Comparison of ENCODE assay signal across 28 mouse cellular contexts in the genomic region with DNA sequence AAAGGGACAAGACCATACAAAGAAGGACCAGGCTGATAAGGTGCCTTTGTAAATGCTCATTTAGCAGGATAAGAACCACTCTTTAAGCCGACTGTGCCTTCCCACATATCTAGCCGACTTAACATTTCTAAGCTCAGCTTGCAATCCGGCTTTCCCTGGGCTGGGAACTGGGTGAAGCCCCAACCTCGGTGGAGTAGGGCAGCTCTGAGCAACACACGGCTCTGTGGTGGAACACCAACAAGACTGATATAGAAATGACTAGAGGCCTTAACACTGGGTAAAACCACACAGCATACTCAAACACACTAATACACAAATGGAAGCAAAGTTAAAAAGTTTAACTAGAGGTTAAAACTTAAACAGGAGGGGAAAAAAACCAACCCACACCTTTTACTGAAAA. TPM values are rescaled to one million over a fixed set of nuclear protein-coding genes. Genes with fewer than 3 reads are reported as not detected.
DNase-seq lines count a peak whose midpoint lies in the region; ATAC-seq and TF ChIP-seq lines count a peak whose summit lies in the region.
"Had no signal": no experiment of that assay in that cellular context is flagged by ENCODE, and none has a peak within 500 bp of the region (broad histone marks: within the 10 kb centered on the region; RNA-seq: fewer than 3 reads in every experiment).

No protein-coding gene starts in this region.

- no peak for TF ChIP-seq CTCF in bone marrow macrophage, adult 2 months (IDR thresholded peaks at IDR 0.05; ENCODE audit: low read depth, low read length)

- peaks cover 1% of the 10 kb centered on the region; the same call in 1 of the 2 replicates for H3K36me3 ChIP-seq in heart, embryonic 13.5 days
- peaks cover 3% of the 10 kb centered on the region; the same call in 1 of the 2 replicates for H3K36me3 ChIP-seq in heart, embryonic 12.5 days
- peaks cover 1% of the 10 kb centered on the region; the same call in 1 of the 2 replicates for H3K36me3 ChIP-seq in limb, embryonic 13.5 days
- peaks cover 35% of the 10 kb centered on the region for H3K36me3 ChIP-seq in limb, embryonic 10.5 days
- peaks cover 6% of the 10 kb centered on the region; the same call in 1 of the 2 replicates for H3K36me3 ChIP-seq in liver, embryonic 13.5 days
- H3K36me3 ChIP-seq: embryonic facial prominence, embryonic 15.5 days; neural tube, embryonic 15.5 days; stomach, embryonic 15.5 days had no signal

- H3K4me1 ChIP-seq in heart, embryonic 13.5 days, result peaks cover 39% of the 10 kb centered on the region
- peaks cover 34% of the 10 kb centered on the region for H3K4me1 ChIP-seq in heart, embryonic 12.5 days (replicated peaks)
- H3K4me1 ChIP-seq in limb, embryonic 13.5 days, result peaks cover 58% of the 10 kb centered on the region
- peaks cover 18% of the 10 kb centered on the region for H3K4me1 ChIP-seq in limb, embryonic 10.5 days
- peaks cover 62% of the 10 kb centered on the region for H3K4me1 ChIP-seq in bone marrow macrophage, adult 2 months (ENCODE audit: control insufficient read depth, insufficient read depth, low read length)
- H3K4me1 ChIP-seq in liver, embryonic 13.5 days (replicated peaks), result peaks cover 48% of the 10 kb centered on the region

- no peak for ATAC-seq in heart, embryonic 13.5 days (ENCODE audit: extremely low read depth, insufficient number of reproducible peaks, low FRiP score, low TSS enrichment)
- ATAC-seq in heart, embryonic 12.5 days (ENCODE audit: insufficient number of reproducible peaks, low FRiP score), result no peak
- no peak for ATAC-seq in limb, embryonic 13.5 days (ENCODE audit: low FRiP score, low read depth)
- peak; percentile 52; the same call in 1 of the 2 replicates for ATAC-seq in liver, embryonic 13.5 days (ENCODE audit: low read depth)
- ATAC-seq: CD4-positive, CD25-positive, alpha-beta regulatory T cell, adult 4 months; forebrain, embryonic 13.5 days; hindbrain, embryonic 16.5 days had no signal

- peak overlapping the region; percentile 37; the same call in 1 of the 2 replicates for H3K9ac ChIP-seq in heart, embryonic 13.5 days
- no peak overlapping the region for H3K9ac ChIP-seq in heart, embryonic 12.5 days
- H3K9ac ChIP-seq in limb, embryonic 13.5 days, result no peak overlapping the region
- peak overlapping the region; percentile 9; the same call in 1 of the 2 replicates for H3K9ac ChIP-seq in liver, embryonic 13.5 days
- H3K9ac ChIP-seq: embryonic facial prominence, embryonic 15.5 days; forebrain, embryonic 13.5 days; liver, embryonic 14.5 days; lung, embryonic 14.5 days; neural tube, embryonic 15.5 days; stomach, embryonic 15.5 days had no signal

- no peaks in the 10 kb centered on the region for H3K27me3 ChIP-seq in heart, embryonic 13.5 days (replicated peaks)
- H3K27me3 ChIP-seq in heart, embryonic 12.5 days (replicated peaks), result no peaks in the 10 kb centered on the region
- H3K27me3 ChIP-seq in limb, embryonic 13.5 days, result no peaks in the 10 kb centered on the region
- H3K27me3 ChIP-seq in limb, embryonic 10.5 days (ENCODE audit: low read depth, poor library complexity, severe bottlenecking), result no peaks in the 10 kb centered on the region
- no peaks in the 10 kb centered on the region for H3K27me3 ChIP-seq in liver, embryonic 13.5 days
- H3K27me3 ChIP-seq: embryonic facial prominence, embryonic 15.5 days; forebrain, embryonic 13.5 days; neural tube, embryonic 15.5 days; stomach, embryonic 15.5 days had no signal

- no peak for TF ChIP-seq POLR2A in bone marrow macrophage, adult 2 months (IDR thresholded peaks at IDR 0.05; ENCODE audit: borderline replicate concordance, low read depth, low read length)

- DNase-seq in limb, embryonic 10.5 days (ENCODE audit: low spot score), result no peak
- no peak for DNase-seq in liver, embryonic 13.5 days
- no peak for DNase-seq in right cerebral cortex, postnatal 4 days
- DNase-seq in thymus, postnatal 25 days, result no peak
- DNase-seq: adrenal gland, postnatal 25 days; cerebellum, adult 2 months; cerebellum, postnatal 25 days; gastrocnemius, postnatal 14 days; kidney, adult 8-10 months; layer of hippocampus, adult 9-11 months; lung, embryonic 14.5 days; midbrain, embryonic 14.5 days; retina, postnatal 1 day; right cerebral cortex, postnatal 14 days; thymus, adult 2 months; thymus, postnatal 4 days had no signal

- no peak overlapping the region for H3K4me2 ChIP-seq in heart, embryonic 13.5 days
- no peak overlapping the region for H3K4me2 ChIP-seq in heart, embryonic 12.5 days
- 0 out of 2 replicates have a peak overlapping the region, but pooled peaks have one; percentile 11 for H3K4me2 ChIP-seq in limb, embryonic 13.5 days (replicated peaks)
- no peak overlapping the region for H3K4me2 ChIP-seq in liver, embryonic 13.5 days
- H3K4me2 ChIP-seq: embryonic facial prominence, embryonic 15.5 days; forebrain, embryonic 13.5 days; lung, embryonic 14.5 days; neural tube, embryonic 15.5 days; stomach, embryonic 15.5 days had no signal

- no peak overlapping the region for H3K4me3 ChIP-seq in heart, embryonic 13.5 days
- H3K4me3 ChIP-seq in heart, embryonic 12.5 days, result no peak overlapping the region
- no peak overlapping the region for H3K4me3 ChIP-seq in limb, embryonic 13.5 days
- H3K4me3 ChIP-seq in limb, embryonic 10.5 days, result no peak overlapping the region
- H3K4me3 ChIP-seq in bone marrow macrophage, adult 2 months (ENCODE audit: insufficient read depth, low read length), result no peak overlapping the region
- no peak overlapping the region for H3K4me3 ChIP-seq in liver, embryonic 13.5 days (replicated peaks)
- H3K4me3 ChIP-seq: embryonic facial prominence, embryonic 10.5 days; embryonic facial prominence, embryonic 15.5 days; forebrain, embryonic 13.5 days; neural tube, embryonic 15.5 days; stomach, embryonic 15.5 days had no signal

- no peak overlapping the region for H3K27ac ChIP-seq in heart, embryonic 13.5 days (replicated peaks)
- no peak overlapping the region for H3K27ac ChIP-seq in heart, embryonic 12.5 days (ENCODE audit: poor library complexity, severe bottlenecking)
- H3K27ac ChIP-seq in limb, embryonic 13.5 days, result no peak overlapping the region; the same call in 1 of the 2 replicates
- no peak overlapping the region for H3K27ac ChIP-seq in limb, embryonic 10.5 days
- H3K27ac ChIP-seq in bone marrow macrophage, adult 2 months (ENCODE audit: insufficient read depth, low read depth, low read length), result peak overlapping the region; percentile 94
- no peak overlapping the region for H3K27ac ChIP-seq in liver, embryonic 13.5 days
- H3K27ac ChIP-seq: embryonic facial prominence, embryonic 10.5 days; embryonic facial prominence, embryonic 15.5 days; forebrain, embryonic 13.5 days; liver, embryonic 14.5 days; neural tube, embryonic 15.5 days; stomach, embryonic 15.5 days had no signal

- H3K9me3 ChIP-seq in heart, embryonic 13.5 days, result no peaks in the 10 kb centered on the region
- no peaks in the 10 kb centered on the region for H3K9me3 ChIP-seq in heart, embryonic 12.5 days (replicated peaks)
- H3K9me3 ChIP-seq in limb, embryonic 13.5 days, result no peaks in the 10 kb centered on the region
- H3K9me3 ChIP-seq in limb, embryonic 10.5 days (replicated peaks), result no peaks in the 10 kb centered on the region
- H3K9me3 ChIP-seq in liver, embryonic 13.5 days (replicated peaks), result no peaks in the 10 kb centered on the region
- H3K9me3 ChIP-seq: embryonic facial prominence, embryonic 10.5 days; embryonic facial prominence, embryonic 15.5 days; forebrain, embryonic 13.5 days; neural tube, embryonic 15.5 days; stomach, embryonic 15.5 days had no signal

- WGBS in heart, embryonic 13.5 days, result 45% methylated on average over 5 of the region's 5 CpGs
- 45% methylated on average over 5 of the region's 5 CpGs for WGBS in heart, embryonic 12.5 days
- WGBS in limb, embryonic 13.5 days, result 77% methylated on average over 5 of the region's 5 CpGs
- WGBS in limb, embryonic 10.5 days, result 85% methylated on average over 5 of the region's 5 CpGs
- WGBS in liver, embryonic 13.5 days (ENCODE audit: insufficient replicate concordance), result 22% methylated on average over 5 of the region's 5 CpGs

RNA-seq across cellular contexts. Expression of a gene that starts 7.9 kb away (rescaled TPM):
- polyA plus RNA-seq in heart, embryonic 13.5 days (2015; fragmentation: Nextera tagmentation; extraction: Ambion mirVana), result 8.8 and 8.9 TPM in 2 replicates
- polyA plus RNA-seq in heart, embryonic 12.5 days (2016; fragmentation: Nextera tagmentation; extraction: Ambion mirVana), result 15.7 and 17.4 TPM in 2 replicates
- 17.7 and 18.6 TPM in 2 replicates for polyA plus RNA-seq in limb, embryonic 13.5 days (2015; fragmentation: Nextera tagmentation; extraction: Ambion mirVana)
- polyA plus RNA-seq in limb, embryonic 10.5 days (2016; fragmentation: Nextera tagmentation; extraction: Ambion mirVana), result 14.8 and 15.8 TPM in 2 replicates
- polyA plus RNA-seq in bone marrow macrophage, adult 2 months (2012; ENCODE audit: insufficient read depth, insufficient read length, missing spikeins), result 38.5 and 43.0 TPM in 2 replicates
- 3.3 and 3.7 TPM in 2 replicates for polyA plus RNA-seq in liver, embryonic 13.5 days (2015; fragmentation: Nextera tagmentation; extraction: Ambion mirVana)

Comparison
In these comparisons a context has a peak if more than half of its experiments do, and no peak if none do; other contexts are left out.
1. H3K9ac ChIP-seq: peak in heart, embryonic 13.5 days (single experiment) and liver, embryonic 13.5 days (single experiment); none in heart, embryonic 12.5 days (single experiment) and limb, embryonic 13.5 days (single experiment).